13 mouse cellular contexts compared by ENCODE assay signal in the genomic region with DNA sequence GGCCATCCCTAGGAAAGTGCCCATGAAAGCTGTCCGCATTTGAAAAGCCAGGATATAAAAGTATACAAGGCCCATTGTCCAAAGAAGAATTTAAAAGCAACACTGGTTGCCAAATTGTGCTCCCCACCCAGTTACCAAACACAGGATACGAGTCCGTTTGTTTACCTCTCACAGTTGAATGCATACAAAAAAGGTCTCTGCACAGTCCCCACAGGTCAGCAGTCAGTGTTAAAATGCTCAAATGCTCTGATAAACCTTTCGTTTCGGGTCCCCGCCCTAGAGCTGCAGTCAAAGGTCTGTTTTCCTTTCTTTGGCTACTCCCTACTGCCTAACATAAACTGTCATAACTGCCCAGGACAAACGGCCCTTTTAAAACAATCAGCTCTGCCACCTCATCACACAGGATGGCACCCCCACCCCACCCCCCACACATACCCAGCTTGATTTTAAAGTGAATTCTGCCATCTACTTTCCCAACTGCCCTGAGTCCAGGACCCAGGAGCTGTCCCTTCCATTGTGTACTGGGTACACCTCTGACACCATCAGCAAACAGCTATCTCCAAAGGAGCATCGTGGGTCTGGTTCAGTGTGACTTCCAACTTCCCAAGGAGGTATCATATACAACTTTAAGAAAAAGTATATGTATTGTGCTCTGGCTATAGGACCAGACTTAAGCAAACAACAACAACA.
DNase-seq lines count a peak whose midpoint lies in the region; ATAC-seq lines count a peak whose summit lies in the region.
"Had no signal": no experiment of that assay in that cellular context is flagged by ENCODE, and none has a peak within 500 bp of the region (broad histone marks: within the 10 kb centered on the region; RNA-seq: fewer than 3 reads in every experiment).

No protein-coding gene starts in this region.

- peak; percentile 56; the same call in 1 of the 2 replicates for ATAC-seq in heart, embryonic 16.5 days (replicated peaks; ENCODE audit: extremely low read depth, insufficient read depth, low FRiP score)
- no peak for ATAC-seq in heart, embryonic 12.5 days (ENCODE audit: insufficient number of reproducible peaks, low FRiP score)
- peak; percentile 71 for ATAC-seq in intestine, embryonic 15.5 days
- ATAC-seq: inflammation-experienced regulatory T-cells, adult 6 months had no signal

- H3K9ac ChIP-seq in heart, embryonic 16.5 days (ENCODE audit: low read length) = no peak overlapping the region
- no peak overlapping the region for H3K9ac ChIP-seq in heart, embryonic 12.5 days
- no peak overlapping the region for H3K9ac ChIP-seq in intestine, embryonic 15.5 days
- H3K9ac ChIP-seq: embryonic facial prominence, embryonic 15.5 days; midbrain, embryonic 12.5 days had no signal

- peaks cover 5% of the 10 kb centered on the region for H3K9me3 ChIP-seq in heart, embryonic 16.5 days (replicated peaks; ENCODE audit: control insufficient read depth, low read length)
- peaks cover 4% of the 10 kb centered on the region for H3K9me3 ChIP-seq in heart, embryonic 12.5 days (replicated peaks)
- H3K9me3 ChIP-seq in intestine, embryonic 15.5 days = no peaks in the 10 kb centered on the region
- H3K9me3 ChIP-seq: embryonic facial prominence, embryonic 15.5 days had no signal

- H3K4me1 ChIP-seq in heart, embryonic 16.5 days (ENCODE audit: control insufficient read depth, insufficient read depth, low read length) = peaks cover 4% of the 10 kb centered on the region
- peaks cover 30% of the 10 kb centered on the region for H3K4me1 ChIP-seq in heart, embryonic 12.5 days (replicated peaks)
- H3K4me1 ChIP-seq in brown adipose tissue, adult 24 weeks (ENCODE audit: control insufficient read depth, insufficient read depth, insufficient read length, low read length) = peaks cover 10% of the 10 kb centered on the region
- peaks cover 14% of the 10 kb centered on the region for H3K4me1 ChIP-seq in intestine, embryonic 15.5 days (replicated peaks)

- no peaks in the 10 kb centered on the region for H3K27me3 ChIP-seq in heart, embryonic 16.5 days (ENCODE audit: control insufficient read depth, insufficient read depth, low read length)
- no peaks in the 10 kb centered on the region for H3K27me3 ChIP-seq in heart, embryonic 12.5 days (replicated peaks)
- no peaks in the 10 kb centered on the region for H3K27me3 ChIP-seq in intestine, embryonic 15.5 days (replicated peaks)
- H3K27me3 ChIP-seq: midbrain, embryonic 12.5 days had no signal

- H3K4me2 ChIP-seq in heart, embryonic 16.5 days (ENCODE audit: low read depth, low read length) = no peak overlapping the region
- H3K4me2 ChIP-seq in heart, embryonic 12.5 days = no peak overlapping the region
- no peak overlapping the region for H3K4me2 ChIP-seq in intestine, embryonic 15.5 days (replicated peaks)
- H3K4me2 ChIP-seq: embryonic facial prominence, embryonic 15.5 days; midbrain, embryonic 12.5 days had no signal

- DNase-seq in lung, postnatal 10 days = peak; percentile 79
- DNase-seq in retina, embryonic 14.5 days (ENCODE audit: low spot score) = no peak
- no peak for DNase-seq in frontal cortex, postnatal 14 days (ENCODE audit: low spot score in 2 of 2)
- DNase-seq: cerebellum, postnatal 36 days; left cerebral cortex, postnatal 4 days; right cerebral cortex, postnatal 25 days had no signal

- H3K36me3 ChIP-seq in heart, embryonic 16.5 days (ENCODE audit: control insufficient read depth, insufficient read depth) = peaks cover 49% of the 10 kb centered on the region
- peaks cover 74% of the 10 kb centered on the region for H3K36me3 ChIP-seq in heart, embryonic 12.5 days
- H3K36me3 ChIP-seq in intestine, embryonic 15.5 days = peaks cover 24% of the 10 kb centered on the region

- no peak overlapping the region for H3K4me3 ChIP-seq in heart, embryonic 16.5 days (ENCODE audit: low read length)
- H3K4me3 ChIP-seq in heart, embryonic 12.5 days = no peak overlapping the region
- no peak overlapping the region for H3K4me3 ChIP-seq in brown adipose tissue, adult 24 weeks (ENCODE audit: insufficient read depth, low read depth, low read length)
- H3K4me3 ChIP-seq in intestine, embryonic 15.5 days (replicated peaks) = no peak overlapping the region
- H3K4me3 ChIP-seq: embryonic facial prominence, embryonic 15.5 days; midbrain, embryonic 12.5 days had no signal

- 54% methylated on average over 8 of the region's 8 CpGs for WGBS in heart, embryonic 16.5 days
- 55% methylated on average over 8 of the region's 8 CpGs for WGBS in heart, embryonic 12.5 days
- 27% methylated on average over 8 of the region's 8 CpGs for WGBS in intestine, embryonic 15.5 days

- H3K27ac ChIP-seq in heart, embryonic 16.5 days (ENCODE audit: low read length) = peak overlapping the region; percentile 58
- H3K27ac ChIP-seq in heart, embryonic 12.5 days (ENCODE audit: poor library complexity, severe bottlenecking) = no peak overlapping the region
- peak overlapping the region; percentile 2 for H3K27ac ChIP-seq in brown adipose tissue, adult 24 weeks (replicated peaks; ENCODE audit: low read depth, low read length)
- no peak overlapping the region for H3K27ac ChIP-seq in intestine, embryonic 15.5 days
- H3K27ac ChIP-seq: embryonic facial prominence, embryonic 15.5 days had no signal

Comparison
In these comparisons a context has a peak if more than half of its experiments do, and no peak if none do; other contexts are left out.
1. H3K27ac ChIP-seq: peak in heart, embryonic 16.5 days (single experiment) and brown adipose tissue, adult 24 weeks (single experiment); none in heart, embryonic 12.5 days (single experiment) and intestine, embryonic 15.5 days (single experiment).